Mouse (Mus musculus) brain, adult 2 months (tissue): Measurements from ENCODE around the gene Gpr65.

Experiments
- DNase-seq: peaks from one replicate; pipeline ENCODE4 v3.0.0; 2011; ENCODE audit warnings: low read depth, low spot score

Gpr65 gene

GRCm38 (mm10) chr12:98282776-98283486, 14.5 kb downstream of the Gpr65 start:
- peak; percentile 84 for DNase-seq

- DNase-seq: peak; percentile 37
Measured at GRCm38 (mm10) chr12:98283487-98283860, 15.0 kb downstream of the Gpr65 start.

GRCm38 (mm10) chr12:98284477-98284876, 16.0 kb downstream of the Gpr65 start:
- DNase-seq: no peak

- no peak for DNase-seq
Measured at GRCm38 (mm10) chr12:98290475-98290874, 22.0 kb downstream of the Gpr65 start.

GRCm38 (mm10) chr12:98292278-98292677, 23.8 kb downstream of the Gpr65 start:
- no peak for DNase-seq

- peak; percentile 70 for DNase-seq
Measured at GRCm38 (mm10) chr12:98294241-98294640, 25.8 kb downstream of the Gpr65 start.

GRCm38 (mm10) chr12:98301980-98302379, 33.5 kb downstream of the Gpr65 start:
- DNase-seq: no peak

- no peak for DNase-seq
Measured at GRCm38 (mm10) chr12:98303013-98303412, 34.6 kb downstream of the Gpr65 start.

- peak; percentile 98 for DNase-seq
Measured at GRCm38 (mm10) chr12:98307179-98307915, 38.9 kb downstream of the Gpr65 start.

GRCm38 (mm10) chr12:98311376-98312083, 43.1 kb downstream of the Gpr65 start:
- no peak for DNase-seq

GRCm38 (mm10) chr12:98315924-98316323, 47.5 kb downstream of the Gpr65 start:
- no peak for DNase-seq

- no peak for DNase-seq
Measured at GRCm38 (mm10) chr12:98317718-98318340, 49.4 kb downstream of the Gpr65 start.

GRCm38 (mm10) chr12:98322426-98322825, 54.0 kb downstream of the Gpr65 start:
- DNase-seq: peak; percentile 72

GRCm38 (mm10) chr12:98324170-98324569, 55.7 kb downstream of the Gpr65 start:
- DNase-seq: peak; percentile 91
